Mouse (Mus musculus): ENCODE results near the gene Tctex1d2.

DNA sequence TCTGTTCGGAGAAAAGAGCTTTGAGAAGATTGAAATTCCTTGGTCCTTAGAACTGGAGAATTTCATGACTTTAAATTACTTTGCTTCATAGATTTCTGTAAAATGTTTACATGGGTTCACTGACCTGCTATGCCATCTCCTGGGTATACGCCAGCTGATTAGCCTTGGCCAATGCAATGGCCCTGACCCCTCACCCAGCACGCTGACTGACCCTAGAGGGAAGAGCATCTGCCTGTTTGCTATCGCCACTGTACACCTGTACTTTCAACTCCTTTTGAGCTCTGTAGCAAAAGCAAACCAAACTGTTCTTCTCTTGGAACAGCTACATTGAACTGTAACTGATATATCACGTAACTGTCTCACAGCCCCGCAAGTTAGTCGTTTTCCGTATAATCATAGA lies 33.6 kb downstream of the Tctex1d2 start:
- TF ChIP-seq POLR2A (IDR thresholded peaks at IDR 0.05; ENCODE audit: extremely low read depth, insufficient read depth, low read length): no peak
- no peak for TF ChIP-seq CTCF (IDR thresholded peaks at IDR 0.05; ENCODE audit: extremely low read depth, insufficient read depth, low read length)
